Mouse (Mus musculus) cortical plate, adult 2 months (tissue): ENCODE results near the gene Apoc2.

ENCODE experiments used
- CTCF ChIP-seq: fragments of 200-500 bp; IDR thresholded peaks from 2 replicates; pipeline ENCODE4 v1.5.1; 2011; ENCODE audit warnings: mild to moderate bottlenecking, control low read depth, low read length; ENCODE audit not compliant: insufficient read depth; ENCODE audit errors: extremely low read depth
- POLR2A ChIP-seq: fragments of 200-500 bp; IDR thresholded peaks from 2 replicates; pipeline ENCODE4 v1.6.1; 2011; ENCODE audit warnings: mild to moderate bottlenecking, low read length, control low read depth; ENCODE audit not compliant: insufficient read depth; ENCODE audit errors: extremely low read depth

DNA sequence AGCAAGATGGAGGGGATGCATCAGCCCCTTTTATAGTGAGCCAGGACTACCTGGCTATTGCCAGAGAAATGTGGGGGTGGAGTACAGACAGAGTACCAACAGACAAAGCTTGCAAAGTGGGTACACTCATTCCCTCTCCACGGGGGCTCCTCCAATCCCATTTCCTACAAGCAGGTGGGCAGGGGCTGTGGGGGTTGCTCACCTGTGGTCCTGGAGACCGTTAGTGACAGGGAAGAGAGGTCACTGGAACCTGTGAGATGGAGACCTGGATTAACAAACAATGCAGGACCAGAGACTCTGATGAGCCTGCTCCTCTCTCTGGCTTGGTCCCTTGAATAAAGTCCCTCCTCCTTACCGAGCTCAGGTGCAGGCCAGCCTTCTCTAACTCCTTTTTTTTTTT, 50.0 kb downstream of the Apoc2 start:
- TF ChIP-seq CTCF (no peak), POLR2A (no peak)
